Mouse (Mus musculus) lung, postnatal 4 days (tissue): Measurements from ENCODE around the gene Dlk2.
A peak's percentile ranks its signal among the peaks of the same experiment; 100 is the strongest.

Experiments
- DNase-seq, 2 experiments: peaks; one replicate each; pipeline ENCODE4 v3.0.0; 2021

Dlk2 gene

GRCm38 (mm10) chr17:46297364-46298219 is at the start of gene Dlk2:
Dlk2 (plus strand) TSS chr17:46297421.
- DNase-seq, result no peak

GRCm38 (mm10) chr17:46247512-46248188 is 49.6 kb upstream of the Dlk2 start, which contains the start of the genes Polr1c and Yipf3:
Polr1c (minus strand) TSS chr17:46248054.
Yipf3 (plus strand) TSS chr17:46248080.
- DNase-seq, result peak; percentile 97

DNA sequence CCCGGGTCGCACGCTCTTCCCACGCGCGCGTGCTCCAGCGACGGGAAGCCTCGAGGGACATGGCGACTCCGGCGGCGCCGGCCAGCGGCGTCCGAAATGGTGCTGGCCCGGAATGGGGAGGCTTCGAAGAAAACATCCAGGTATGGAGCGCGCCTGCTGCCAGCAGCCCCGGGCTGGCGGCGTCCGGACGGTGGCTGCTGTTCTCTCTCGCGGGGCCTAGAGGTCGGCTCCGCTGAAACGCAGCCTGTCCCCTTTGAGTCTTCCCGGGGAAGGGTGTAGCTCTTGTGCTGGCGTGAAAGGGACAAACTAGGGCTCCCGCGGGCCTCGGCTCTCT is 49.1 kb upstream of the Dlk2 start:
- no peak for DNase-seq

- no peak for DNase-seq
These were observed 46.0 kb upstream of the Dlk2 start for GRCm38 (mm10) chr17:46251174-46251573.

DNA sequence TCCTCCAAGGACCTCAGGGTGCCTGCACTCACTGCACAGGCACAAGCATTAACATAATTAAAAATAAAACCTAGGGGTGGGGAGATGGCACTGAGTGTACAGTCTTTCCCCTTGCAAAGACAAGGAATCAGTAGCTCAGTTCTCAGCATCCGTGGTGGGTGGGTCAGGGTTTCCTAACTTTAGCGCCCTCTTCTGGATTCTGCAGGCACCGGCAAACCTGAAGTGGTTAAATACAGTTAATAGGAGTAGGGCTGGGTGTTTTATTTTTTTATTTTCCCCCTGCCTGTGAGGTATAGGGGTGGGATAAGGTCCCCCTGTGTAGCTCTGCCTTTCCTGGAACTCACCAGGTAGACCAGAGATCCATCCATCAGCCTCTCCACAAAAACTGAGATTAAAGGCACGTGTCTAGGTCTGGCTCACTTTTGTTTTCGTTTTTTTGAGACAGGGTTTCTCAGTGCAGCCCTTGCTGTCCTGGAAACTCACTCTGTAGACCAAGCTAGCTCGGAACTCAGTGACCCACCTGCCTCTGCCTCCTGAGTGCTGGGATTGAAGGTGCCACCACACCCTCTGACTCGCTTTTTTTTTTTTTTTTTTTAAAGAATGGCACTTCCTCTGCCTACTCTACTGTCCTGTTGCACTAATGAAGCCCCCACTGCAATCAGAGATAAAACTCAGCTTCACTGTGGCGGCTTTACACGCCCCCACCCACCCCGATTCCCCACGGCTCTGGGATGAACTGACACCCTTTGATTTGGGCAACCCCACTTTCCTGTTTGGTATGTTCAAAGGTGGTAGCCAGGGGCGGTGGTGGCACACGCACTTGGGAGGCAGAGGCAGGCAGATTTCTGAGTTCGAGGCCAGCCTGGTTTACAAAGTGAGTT is 44.4 kb upstream of the Dlk2 start:
- DNase-seq, result peak in 1 of 2 experiments; percentile 63

- peak; percentile 92 to 93 for DNase-seq
These were observed 43.7 kb upstream of the Dlk2 start, which contains the start of gene Lrrc73 for GRCm38 (mm10) chr17:46253452-46254084. Lrrc73 (plus strand) TSS chr17:46253531.

DNA sequence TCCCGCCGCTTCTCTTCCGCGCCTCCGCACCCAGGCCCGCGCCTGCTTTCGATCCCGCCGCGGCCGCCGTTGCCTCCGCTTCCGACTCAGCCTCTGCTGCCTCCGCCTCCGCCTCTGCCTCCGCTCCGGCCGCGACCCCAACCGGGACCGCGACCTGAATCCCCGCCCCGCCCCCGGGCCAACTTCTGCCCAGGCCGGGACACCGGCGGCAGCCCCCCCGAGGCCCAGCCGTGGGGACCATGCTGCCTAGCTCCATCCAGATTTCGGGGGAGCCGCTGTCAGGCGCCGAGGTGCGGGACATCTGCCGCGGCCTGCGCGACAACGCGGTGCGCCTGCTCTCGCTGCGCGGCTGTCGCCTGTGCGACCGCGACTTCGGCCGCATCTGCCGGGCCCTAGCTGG is 43.1 kb upstream of the Dlk2 start:
- no peak for DNase-seq

- DNase-seq, result no peak
These were observed 42.1 kb upstream of the Dlk2 start for GRCm38 (mm10) chr17:46255147-46255546.

GRCm38 (mm10) chr17:46258279-46259053 is 38.8 kb upstream of the Dlk2 start:
- DNase-seq, result peak in 1 of 2 experiments; percentile 30

DNA sequence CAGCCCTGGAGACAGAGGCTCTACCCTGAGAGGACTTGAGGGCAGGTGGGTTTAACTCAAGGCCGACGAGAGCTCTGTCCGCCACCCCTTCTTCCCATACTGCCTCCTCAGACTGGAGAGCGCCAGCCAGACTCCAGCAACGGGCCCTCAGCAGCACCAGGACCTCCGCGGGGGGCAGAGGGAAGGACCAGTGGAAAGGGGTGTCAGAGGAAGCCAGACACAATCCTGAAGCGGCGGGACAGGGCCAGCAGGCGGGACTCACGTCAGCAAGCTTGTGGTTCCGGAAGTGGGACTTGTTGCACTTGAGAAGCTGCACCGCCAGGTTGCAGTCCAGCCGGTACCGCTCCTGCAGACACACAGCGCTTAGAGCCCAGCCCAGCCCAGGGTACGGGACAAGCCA is 37.5 kb upstream of the Dlk2 start:
- peak in 1 of 2 experiments; percentile 31 for DNase-seq

- DNase-seq, result no peak
These were observed 35.0 kb upstream of the Dlk2 start for GRCm38 (mm10) chr17:46262201-46262694.

DNA sequence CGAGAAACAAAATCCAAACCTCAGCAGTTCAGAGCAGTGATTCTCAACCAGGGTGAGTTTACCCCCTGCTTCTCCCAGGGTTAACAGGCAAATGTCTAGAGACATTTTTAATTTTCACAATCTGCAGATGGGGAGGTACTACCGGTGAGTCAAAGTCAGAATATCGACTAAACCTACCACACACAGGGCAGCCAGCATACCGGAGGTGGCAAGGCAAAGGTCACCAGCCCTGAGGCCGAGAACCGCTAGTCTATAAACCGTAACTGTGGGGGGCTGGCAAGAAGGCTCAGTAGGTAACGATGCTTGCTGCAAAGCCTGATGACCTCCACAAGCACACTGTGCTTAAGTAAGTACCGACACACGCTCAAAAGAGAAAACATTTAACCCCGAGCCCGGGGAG is 31.7 kb upstream of the Dlk2 start:
- DNase-seq, result no peak

GRCm38 (mm10) chr17:46265918-46266618 is 31.2 kb upstream of the Dlk2 start:
- DNase-seq, result peak; percentile 85 to 87

DNA sequence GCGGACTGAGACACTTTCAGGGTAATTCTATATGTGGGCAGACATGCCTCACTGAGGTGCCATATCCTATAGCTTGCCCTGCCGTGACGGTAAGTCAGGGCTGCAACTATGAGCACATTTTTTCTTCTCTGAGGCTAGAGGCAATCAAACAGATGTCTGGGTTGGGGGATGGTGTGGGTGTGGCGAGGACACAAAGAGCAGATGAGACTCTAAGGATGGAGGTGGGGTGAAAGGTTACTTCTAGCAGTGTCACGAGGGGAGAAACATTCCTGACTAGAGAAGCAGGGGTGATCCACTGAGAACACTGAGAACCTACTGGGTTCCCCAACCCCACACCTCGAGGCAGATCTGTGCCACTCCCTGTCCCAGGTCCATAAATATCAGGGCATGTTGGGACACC is 30.2 kb upstream of the Dlk2 start:
- DNase-seq, result no peak

GRCm38 (mm10) chr17:46267511-46267910 is 29.7 kb upstream of the Dlk2 start:
- DNase-seq, result no peak

DNA sequence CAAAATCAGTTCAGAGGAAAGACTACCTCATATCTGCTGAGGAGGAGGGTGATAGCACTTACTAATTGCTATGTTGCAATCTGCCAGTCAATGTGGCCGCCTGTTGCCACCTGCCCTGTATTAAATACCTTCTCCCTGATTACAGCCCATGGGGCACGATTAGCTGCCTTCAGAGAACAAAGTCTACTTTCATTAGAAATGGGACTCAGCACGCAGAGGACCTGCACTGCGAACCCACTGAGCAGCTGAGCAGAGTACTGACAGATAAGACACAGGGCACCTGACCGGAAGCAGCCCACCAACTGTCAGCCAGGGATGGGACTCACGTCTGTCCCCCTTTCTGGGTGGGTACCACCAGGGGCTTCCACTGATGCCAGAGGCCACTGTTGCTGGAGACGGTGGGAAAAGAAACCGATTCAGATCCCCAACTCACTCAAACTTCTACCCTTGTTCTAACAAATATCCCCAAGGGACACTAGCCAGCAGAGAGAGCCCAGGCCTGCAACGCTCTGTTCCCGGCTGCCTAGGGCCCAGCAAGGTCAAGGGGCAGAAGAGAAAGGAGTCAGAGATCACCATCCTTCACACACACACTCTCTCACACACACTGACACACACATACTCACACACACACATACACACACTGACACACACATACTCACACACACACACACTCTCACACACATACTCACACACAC is 29.0 kb upstream of the Dlk2 start:
- no peak for DNase-seq

- peak; percentile 18 to 49 for DNase-seq
These were observed 27.3 kb upstream of the Dlk2 start for GRCm38 (mm10) chr17:46269771-46270534.

DNA sequence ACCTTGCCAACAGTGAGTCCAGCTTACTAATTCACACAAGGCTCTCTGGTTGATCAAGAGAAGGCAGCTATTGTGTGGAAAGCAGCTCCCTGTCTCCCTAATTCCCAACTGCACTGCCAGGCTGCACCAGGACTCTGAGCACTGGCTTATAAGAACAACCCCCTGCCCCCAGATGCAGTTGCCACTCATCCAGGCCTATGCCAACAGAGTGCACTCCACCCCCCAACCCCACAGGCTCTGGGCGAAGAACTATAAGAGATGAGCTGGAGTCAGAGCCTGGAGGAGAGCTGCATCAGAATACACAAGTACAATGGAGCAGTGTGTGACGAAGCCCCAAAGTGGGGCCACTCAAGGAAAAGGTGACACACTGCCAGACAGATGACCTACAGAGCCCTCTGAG is 25.2 kb upstream of the Dlk2 start:
- no peak for DNase-seq

DNA sequence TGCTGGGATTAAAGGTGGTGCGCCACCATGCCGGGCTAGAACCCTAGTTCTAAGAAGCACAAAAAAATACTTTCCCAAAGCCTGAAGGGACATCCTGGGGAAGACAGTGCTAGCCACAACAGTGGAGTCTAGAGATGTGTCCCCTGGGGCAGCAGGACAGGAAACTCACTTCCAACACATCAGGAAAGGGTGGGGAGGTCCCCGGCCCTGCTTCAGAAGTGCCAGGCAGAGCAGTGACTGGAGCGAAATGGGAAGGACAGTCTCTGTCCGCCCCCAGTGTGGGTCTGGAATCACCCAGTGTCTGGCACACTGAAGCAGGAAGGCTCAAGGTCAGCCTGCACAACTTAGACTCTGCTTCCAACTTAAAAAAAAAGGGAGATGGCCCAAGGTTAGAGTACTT is 24.5 kb upstream of the Dlk2 start:
- DNase-seq, result no peak
